Mouse (Mus musculus) megakaryocyte, embryonic 14.5 days (primary cell): ENCODE measurements around the gene Nxn.

Experiments
- FLI1 ChIP-seq: IDR thresholded peaks from 2 replicates; pipeline ENCODE4 v1.6.1; 2012; ENCODE audit warnings: low read length, inconsistent platforms, mixed read lengths
- GATA1 ChIP-seq: IDR thresholded peaks from 3 replicates; pipeline ENCODE4 v1.6.1; 2012; ENCODE audit warnings: mixed read lengths, low read length, inconsistent platforms, borderline replicate concordance

DNA sequence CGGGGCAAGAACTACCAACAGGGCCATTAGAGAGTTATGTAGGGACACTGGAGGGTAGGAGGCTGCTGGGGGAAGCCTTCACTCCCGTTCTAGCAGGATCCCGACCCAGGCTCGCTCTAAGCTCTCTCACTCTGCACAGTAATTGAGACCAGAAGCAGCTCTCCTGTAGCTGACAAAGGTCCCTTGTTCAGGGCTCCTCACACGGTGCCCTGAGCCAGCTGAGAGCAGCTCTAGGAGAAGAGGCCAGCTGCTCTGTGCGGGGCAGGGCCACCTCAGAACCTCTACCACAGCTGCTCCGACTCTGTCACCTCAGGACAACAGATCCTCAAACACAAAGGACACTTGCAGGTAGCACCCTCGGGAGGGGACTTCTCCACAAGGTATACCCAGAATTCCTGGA is 46.5 kb upstream of the Nxn start:
- TF ChIP-seq GATA1, result no peak
- no peak for TF ChIP-seq FLI1
